ENCODE assay signal across 28 mouse cellular contexts in the genomic region with DNA sequence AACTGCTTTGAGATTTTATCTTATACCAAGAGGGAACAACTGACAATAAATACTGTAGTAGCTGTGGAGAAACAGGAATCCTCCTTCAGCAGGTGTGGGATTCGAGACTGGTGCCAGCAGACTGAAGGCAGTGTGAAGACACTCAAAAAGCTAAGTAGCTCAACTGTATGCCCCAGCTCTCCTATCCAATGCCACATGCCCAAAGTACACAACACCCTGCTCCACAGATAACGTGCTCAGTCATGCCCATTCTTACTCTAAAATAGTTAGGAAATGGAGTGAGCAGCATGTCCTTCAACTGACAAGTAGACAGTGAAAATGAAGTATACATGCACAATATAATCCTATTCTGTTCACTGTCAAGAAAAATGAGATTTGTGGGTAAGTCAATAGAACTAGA. TPM values are rescaled to one million over a fixed set of nuclear protein-coding genes. Genes with fewer than 3 reads are reported as not detected.
DNase-seq lines count a peak whose midpoint lies in the region; ATAC-seq and TF ChIP-seq lines count a peak whose summit lies in the region.
"Had no signal": no experiment of that assay in that cellular context is flagged by ENCODE, and none has a peak within 500 bp of the region (broad histone marks: within the 10 kb centered on the region; RNA-seq: fewer than 3 reads in every experiment).

No protein-coding gene starts in this region.

- no peak overlapping the region for H3K27ac ChIP-seq in forebrain, embryonic 13.5 days
- H3K27ac ChIP-seq in forebrain, embryonic 11.5 days (ENCODE audit: low read depth, low read length), result no peak overlapping the region
- no peak overlapping the region for H3K27ac ChIP-seq in liver, embryonic 14.5 days
- H3K27ac ChIP-seq in liver, embryonic 11.5 days (ENCODE audit: low read depth, low read length), result no peak overlapping the region
- H3K27ac ChIP-seq in stomach, postnatal 0 days (replicated peaks), result no peak overlapping the region
- H3K27ac ChIP-seq: embryonic facial prominence, embryonic 13.5 days; hindbrain, embryonic 10.5 days; hindbrain, embryonic 15.5 days; left cerebral cortex, adult 2 months; liver, embryonic 13.5 days; neural tube, embryonic 15.5 days; stomach, embryonic 15.5 days had no signal

- DNase-seq in forebrain, embryonic 11.5 days (ENCODE audit: low spot score), result no peak
- DNase-seq in liver, embryonic 14.5 days (ENCODE audit: low read depth in 3 of 3, low spot score in 3 of 3), result no peak
- DNase-seq in liver, embryonic 11.5 days (ENCODE audit: low spot score), result no peak
- peak; percentile 64 for DNase-seq in fat pad, adult 2 months (ENCODE audit: extremely low read depth, low read depth, low spot score)
- DNase-seq in stomach, postnatal 0 days (ENCODE audit: low spot score), result no peak
- no peak for DNase-seq in ovary, adult 18-20 months (ENCODE audit: low spot score)
- DNase-seq: adrenal gland, postnatal 14 days; cerebellum, adult 8-10 months; embryo, embryonic 11 days; gastrocnemius, postnatal 10 days; heart, postnatal 14 days; kidney, adult 11 months; kidney, postnatal 14 days; liver, embryonic 13.5 days; lung, embryonic 14.5 days; midbrain, embryonic 14.5 days; right cerebral cortex, postnatal 25 days; thymus, postnatal 14 days had no signal

- H3K4me2 ChIP-seq in forebrain, embryonic 13.5 days, result no peak overlapping the region
- no peak overlapping the region for H3K4me2 ChIP-seq in forebrain, embryonic 11.5 days (ENCODE audit: low read depth, low read length, severe bottlenecking)
- no peak overlapping the region for H3K4me2 ChIP-seq in liver, embryonic 14.5 days (ENCODE audit: low read depth)
- no peak overlapping the region for H3K4me2 ChIP-seq in liver, embryonic 11.5 days
- H3K4me2 ChIP-seq in stomach, postnatal 0 days (replicated peaks; ENCODE audit: low read depth), result no peak overlapping the region
- H3K4me2 ChIP-seq: embryonic facial prominence, embryonic 13.5 days; hindbrain, embryonic 15.5 days; liver, embryonic 13.5 days; lung, embryonic 14.5 days; neural tube, embryonic 15.5 days; stomach, embryonic 15.5 days had no signal

- no peaks in the 10 kb centered on the region for H3K4me1 ChIP-seq in forebrain, embryonic 13.5 days
- H3K4me1 ChIP-seq in forebrain, embryonic 11.5 days (replicated peaks; ENCODE audit: control insufficient read depth, insufficient read depth, low read length), result no peaks in the 10 kb centered on the region
- H3K4me1 ChIP-seq in liver, embryonic 14.5 days (replicated peaks; ENCODE audit: control insufficient read depth in 2 of 2, insufficient read depth in 2 of 2, low read length in 1 of 2), result no peaks in the 10 kb centered on the region
- no peaks in the 10 kb centered on the region for H3K4me1 ChIP-seq in liver, embryonic 11.5 days (replicated peaks; ENCODE audit: control insufficient read depth, insufficient read depth, low read length)
- no peaks in the 10 kb centered on the region for H3K4me1 ChIP-seq in stomach, postnatal 0 days (replicated peaks; ENCODE audit: control insufficient read depth, insufficient read depth)
- H3K4me1 ChIP-seq: hindbrain, embryonic 10.5 days; hindbrain, embryonic 15.5 days; liver, embryonic 13.5 days; neural tube, embryonic 15.5 days; stomach, embryonic 15.5 days had no signal

- H3K9ac ChIP-seq in forebrain, embryonic 13.5 days, result no peak overlapping the region
- H3K9ac ChIP-seq in forebrain, embryonic 11.5 days (ENCODE audit: low read length), result no peak overlapping the region
- no peak overlapping the region for H3K9ac ChIP-seq in liver, embryonic 14.5 days (replicated peaks)
- no peak overlapping the region for H3K9ac ChIP-seq in liver, embryonic 11.5 days (ENCODE audit: low read depth, low read length)
- no peak overlapping the region for H3K9ac ChIP-seq in stomach, postnatal 0 days (ENCODE audit: low read length)
- H3K9ac ChIP-seq: embryonic facial prominence, embryonic 13.5 days; hindbrain, embryonic 15.5 days; liver, embryonic 13.5 days; lung, embryonic 14.5 days; neural tube, embryonic 15.5 days; stomach, embryonic 15.5 days had no signal

- no peak overlapping the region for H3K4me3 ChIP-seq in forebrain, embryonic 13.5 days
- H3K4me3 ChIP-seq in forebrain, embryonic 11.5 days (ENCODE audit: low read depth, low read length), result no peak overlapping the region
- no peak overlapping the region for H3K4me3 ChIP-seq in liver, embryonic 14.5 days (ENCODE audit: insufficient read depth in 1 of 2, low read depth in 2 of 2, low read length in 2 of 2)
- H3K4me3 ChIP-seq in liver, embryonic 11.5 days (ENCODE audit: low read depth, low read length), result no peak overlapping the region
- no peak overlapping the region for H3K4me3 ChIP-seq in stomach, postnatal 0 days (ENCODE audit: low read depth, low read length)
- H3K4me3 ChIP-seq: embryonic facial prominence, embryonic 13.5 days; erythroblast, embryonic 14.5 days; hindbrain, embryonic 10.5 days; hindbrain, embryonic 15.5 days; left cerebral cortex, adult 2 months; liver, embryonic 13.5 days; neural tube, embryonic 15.5 days; stomach, embryonic 15.5 days had no signal

- no peaks in the 10 kb centered on the region for H3K27me3 ChIP-seq in forebrain, embryonic 13.5 days
- no peaks in the 10 kb centered on the region for H3K27me3 ChIP-seq in forebrain, embryonic 11.5 days (ENCODE audit: control insufficient read depth, insufficient read depth, low read length)
- H3K27me3 ChIP-seq in liver, embryonic 14.5 days (ENCODE audit: control insufficient read depth, insufficient read depth, low read length), result no peaks in the 10 kb centered on the region
- no peaks in the 10 kb centered on the region for H3K27me3 ChIP-seq in liver, embryonic 11.5 days (replicated peaks; ENCODE audit: control insufficient read depth, insufficient read depth, low read length)
- no peaks in the 10 kb centered on the region for H3K27me3 ChIP-seq in stomach, postnatal 0 days (ENCODE audit: control insufficient read depth, insufficient read depth, low read length)
- H3K27me3 ChIP-seq: embryonic facial prominence, embryonic 13.5 days; hindbrain, embryonic 15.5 days; liver, embryonic 13.5 days; neural tube, embryonic 15.5 days; stomach, embryonic 15.5 days had no signal

- peaks cover 26% of the 10 kb centered on the region for H3K36me3 ChIP-seq in forebrain, embryonic 13.5 days (ENCODE audit: poor library complexity, severe bottlenecking)
- peaks cover 5% of the 10 kb centered on the region; the same call in 1 of the 2 replicates for H3K36me3 ChIP-seq in forebrain, embryonic 11.5 days (ENCODE audit: control insufficient read depth, insufficient read depth, low read length)
- H3K36me3 ChIP-seq in liver, embryonic 14.5 days (replicated peaks; ENCODE audit: control insufficient read depth, insufficient read depth, low read depth), result peaks cover 13% of the 10 kb centered on the region
- H3K36me3 ChIP-seq in liver, embryonic 11.5 days (ENCODE audit: control insufficient read depth, insufficient read depth, low read length), result peaks cover 8% of the 10 kb centered on the region; the same call in 1 of the 2 replicates
- peaks cover 4% of the 10 kb centered on the region for H3K36me3 ChIP-seq in stomach, postnatal 0 days (ENCODE audit: control insufficient read depth, insufficient read depth, low read length)

- H3K9me3 ChIP-seq in forebrain, embryonic 13.5 days (replicated peaks), result no peaks in the 10 kb centered on the region
- H3K9me3 ChIP-seq in forebrain, embryonic 11.5 days (ENCODE audit: control insufficient read depth, low read length), result no peaks in the 10 kb centered on the region
- H3K9me3 ChIP-seq in liver, embryonic 14.5 days (ENCODE audit: control insufficient read depth, low read length), result no peaks in the 10 kb centered on the region
- H3K9me3 ChIP-seq in liver, embryonic 11.5 days (ENCODE audit: control insufficient read depth, low read length), result no peaks in the 10 kb centered on the region
- no peaks in the 10 kb centered on the region for H3K9me3 ChIP-seq in stomach, postnatal 0 days (ENCODE audit: control insufficient read depth, low read length)
- H3K9me3 ChIP-seq: embryonic facial prominence, embryonic 13.5 days; hindbrain, embryonic 10.5 days; hindbrain, embryonic 15.5 days; liver, embryonic 13.5 days; neural tube, embryonic 15.5 days; stomach, embryonic 15.5 days had no signal

- no peak for TF ChIP-seq CTCF in liver, embryonic 14.5 days (IDR thresholded peaks at IDR 0.05; ENCODE audit: low read depth)
- no peak for TF ChIP-seq CTCF in stomach, postnatal 0 days (IDR thresholded peaks at IDR 0.05; ENCODE audit: low read depth)

- 79% methylated on average over 2 of the region's 2 CpGs for WGBS in forebrain, embryonic 13.5 days
- WGBS in forebrain, embryonic 11.5 days, result 81% methylated on average over 2 of the region's 2 CpGs
- WGBS in liver, embryonic 14.5 days (ENCODE audit: insufficient replicate concordance), result 51% methylated on average over 2 of the region's 2 CpGs
- 71% methylated on average over 2 of the region's 2 CpGs for WGBS in liver, embryonic 11.5 days
- 38% methylated on average over 2 of the region's 2 CpGs for WGBS in stomach, postnatal 0 days

- TF ChIP-seq EP300 in liver, embryonic 14.5 days (IDR thresholded peaks at IDR 0.05; ENCODE audit: low read depth), result no peak
- TF ChIP-seq EP300 in stomach, postnatal 0 days (optimal IDR thresholded peaks at IDR 0.05), result no peak

- peak; percentile 36 for ATAC-seq in forebrain, embryonic 13.5 days
- ATAC-seq in forebrain, embryonic 11.5 days (replicated peaks; ENCODE audit: low FRiP score), result no peak
- ATAC-seq in liver, embryonic 14.5 days (ENCODE audit: insufficient read depth), result 0 out of 2 replicates have a peak, but pooled peaks have one; percentile 14
- no peak for ATAC-seq in liver, embryonic 11.5 days (replicated peaks; ENCODE audit: low FRiP score)
- ATAC-seq in stomach, postnatal 0 days (ENCODE audit: low FRiP score, low TSS enrichment), result peak; percentile 59
- ATAC-seq: CD4-positive, CD25-positive, alpha-beta regulatory T cell, adult 4 months; inflammation-experienced regulatory T-cells, adult 6 months had no signal

RNA-seq across cellular contexts. Expression of a gene that starts 26.6 kb away (rescaled TPM):
- 143 and 168 TPM in 2 replicates for polyA plus RNA-seq in forebrain, embryonic 13.5 days (2015; fragmentation: Nextera tagmentation; extraction: Ambion mirVana)
- 189 and 190 TPM in 2 replicates for polyA plus RNA-seq in forebrain, embryonic 11.5 days (2014; fragmentation: Nextera tagmentation; extraction: Ambion mirVana)
- 26.7 and 36.8 TPM in 2 replicates for polyA plus RNA-seq in liver, embryonic 14.5 days (2012; rRNA removed)
- polyA plus RNA-seq in liver, embryonic 14.5 days (2014; fragmentation: Nextera tagmentation; extraction: Ambion mirVana), result 80.0 and 85.9 TPM in 2 replicates
- polyA plus RNA-seq in liver, embryonic 11.5 days (2014; fragmentation: Nextera tagmentation; extraction: Ambion mirVana), result 94.7 and 112 TPM in 2 replicates
- polyA plus RNA-seq in stomach, postnatal 0 days (2015; fragmentation: Nextera tagmentation; extraction: Ambion mirVana), result 40.9 and 41.9 TPM in 2 replicates

Comparison
In these comparisons a context has a peak if more than half of its experiments do, and no peak if none do; other contexts are left out.
1. ATAC-seq: peak in forebrain, embryonic 13.5 days (single experiment), liver, embryonic 14.5 days (single experiment) and stomach, postnatal 0 days (single experiment); none in forebrain, embryonic 11.5 days (single experiment) and liver, embryonic 11.5 days (single experiment).